Mouse (Mus musculus): ENCODE data around the gene Plekha1.

- TF ChIP-seq NANOG (IDR thresholded peaks at IDR 0.05; ENCODE audit: borderline replicate concordance, low read length) (no peak), CTCF (conservative IDR thresholded peaks at IDR 0.05; ENCODE audit: low read length) (no peak)
These were observed 46.7 kb upstream of the Plekha1 start for GRCm38 (mm10) chr7:130818813-130819212.
